ENCODE assay signal across 25 mouse cellular contexts in genomic region chr2:156123731-156124130, GRCm38 (mm10). TPM values are rescaled to one million over a fixed set of nuclear protein-coding genes. Genes with fewer than 3 reads are reported as not detected.
DNase-seq lines count a peak whose midpoint lies in the region; ATAC-seq and TF ChIP-seq lines count a peak whose summit lies in the region.
"Had no signal": no experiment of that assay in that cellular context is flagged by ENCODE, and none has a peak within 500 bp of the region (broad histone marks: within the 10 kb centered on the region; RNA-seq: fewer than 3 reads in every experiment).

No protein-coding gene starts in this region.

- no peak for TF ChIP-seq EP300 in stomach, postnatal 0 days (optimal IDR thresholded peaks at IDR 0.05)

- H3K27ac ChIP-seq in kidney, adult 2 months (ENCODE audit: insufficient read depth, low read depth, low read length): no peak overlapping the region
- no peak overlapping the region for H3K27ac ChIP-seq in kidney, embryonic 15.5 days
- no peak overlapping the region for H3K27ac ChIP-seq in stomach, postnatal 0 days (replicated peaks)
- H3K27ac ChIP-seq: embryonic facial prominence, embryonic 12.5 days; embryonic facial prominence, embryonic 15.5 days; forebrain, embryonic 12.5 days; forebrain, embryonic 15.5 days; heart, embryonic 15.5 days; hindbrain, embryonic 10.5 days; hindbrain, embryonic 13.5 days had no signal

- 0 out of 2 replicates have a peak, but pooled peaks cover 4% of the 10 kb centered on the region for H3K9me3 ChIP-seq in kidney, embryonic 15.5 days (replicated peaks)
- no peaks in the 10 kb centered on the region for H3K9me3 ChIP-seq in stomach, postnatal 0 days (ENCODE audit: control insufficient read depth, low read length)
- H3K9me3 ChIP-seq: embryonic facial prominence, embryonic 12.5 days; embryonic facial prominence, embryonic 15.5 days; forebrain, embryonic 12.5 days; forebrain, embryonic 15.5 days; heart, embryonic 15.5 days; hindbrain, embryonic 10.5 days; hindbrain, embryonic 13.5 days had no signal

- DNase-seq in kidney, adult 2 months: peak; percentile 66
- no peak for DNase-seq in kidney, postnatal 10 days
- DNase-seq in kidney, postnatal 14 days: peak; percentile 15
- DNase-seq in yolk sac, embryonic 10.5 days (ENCODE audit: low spot score): peak; percentile 16
- no peak for DNase-seq in stomach, postnatal 0 days (ENCODE audit: low spot score)
- DNase-seq: adrenal gland, adult 2 months; adrenal gland, postnatal 14 days; cerebellum, adult 11 months; cerebellum, adult 2 months; cerebellum, adult 9-11 months; cerebellum, postnatal 25 days; gastrocnemius, postnatal 25 days; heart, adult 18-20 months; heart, postnatal 10 days; heart, postnatal 36 days had no signal

- no peaks in the 10 kb centered on the region for H3K27me3 ChIP-seq in kidney, adult 2 months (replicated peaks; ENCODE audit: control insufficient read depth, insufficient read depth, low read length)
- H3K27me3 ChIP-seq in kidney, embryonic 15.5 days: no peaks in the 10 kb centered on the region
- no peaks in the 10 kb centered on the region for H3K27me3 ChIP-seq in stomach, postnatal 0 days (ENCODE audit: control insufficient read depth, insufficient read depth, low read length)
- H3K27me3 ChIP-seq: embryonic facial prominence, embryonic 12.5 days; embryonic facial prominence, embryonic 15.5 days; forebrain, embryonic 12.5 days; forebrain, embryonic 15.5 days; heart, embryonic 12.5 days; heart, embryonic 15.5 days; hindbrain, embryonic 13.5 days had no signal

- WGBS in kidney, adult 2 months: 72% methylated on average over 5 of the region's 5 CpGs
- WGBS in kidney, embryonic 15.5 days: 93% methylated on average over 5 of the region's 5 CpGs
- WGBS in stomach, postnatal 0 days: 93% methylated on average over 5 of the region's 5 CpGs

- H3K36me3 ChIP-seq in kidney, adult 2 months (ENCODE audit: control insufficient read depth, insufficient read depth, low read length): no peaks in the 10 kb centered on the region; the same call in 1 of the 2 replicates
- peaks cover 40% of the 10 kb centered on the region for H3K36me3 ChIP-seq in kidney, embryonic 15.5 days
- no peaks in the 10 kb centered on the region for H3K36me3 ChIP-seq in stomach, postnatal 0 days (ENCODE audit: control insufficient read depth, insufficient read depth, low read length)

- no peak; the same call in 1 of the 2 replicates for TF ChIP-seq CTCF in kidney, adult 2 months (conservative IDR thresholded peaks at IDR 0.05; ENCODE audit: insufficient read depth, insufficient read length, low read depth, low read length)
- TF ChIP-seq CTCF in stomach, postnatal 0 days (IDR thresholded peaks at IDR 0.05; ENCODE audit: low read depth): no peak

- no peak overlapping the region for H3K4me3 ChIP-seq in kidney, adult 2 months (ENCODE audit: insufficient read depth, low read depth, low read length)
- no peak overlapping the region for H3K4me3 ChIP-seq in kidney, embryonic 15.5 days (replicated peaks)
- H3K4me3 ChIP-seq in stomach, postnatal 0 days (ENCODE audit: low read depth, low read length): no peak overlapping the region
- H3K4me3 ChIP-seq: embryonic facial prominence, embryonic 12.5 days; embryonic facial prominence, embryonic 15.5 days; forebrain, embryonic 12.5 days; forebrain, embryonic 15.5 days; heart, embryonic 12.5 days; heart, embryonic 15.5 days; hindbrain, embryonic 10.5 days; hindbrain, embryonic 13.5 days had no signal

- no peak for ATAC-seq in kidney, embryonic 15.5 days (replicated peaks; ENCODE audit: low FRiP score)
- ATAC-seq in stomach, postnatal 0 days (ENCODE audit: low FRiP score, low TSS enrichment): no peak
- ATAC-seq: CD4-positive, CD25-positive, alpha-beta regulatory T cell, adult 4 months; forebrain, embryonic 15.5 days had no signal

- no peak overlapping the region for H3K4me2 ChIP-seq in kidney, embryonic 15.5 days
- no peak overlapping the region for H3K4me2 ChIP-seq in stomach, postnatal 0 days (replicated peaks; ENCODE audit: low read depth)
- H3K4me2 ChIP-seq: embryonic facial prominence, embryonic 12.5 days; embryonic facial prominence, embryonic 15.5 days; forebrain, embryonic 12.5 days; forebrain, embryonic 15.5 days; heart, embryonic 12.5 days; heart, embryonic 15.5 days; hindbrain, embryonic 13.5 days had no signal

- H3K9ac ChIP-seq in kidney, embryonic 15.5 days: no peak overlapping the region
- no peak overlapping the region for H3K9ac ChIP-seq in stomach, postnatal 0 days (ENCODE audit: low read length)
- H3K9ac ChIP-seq: embryonic facial prominence, embryonic 12.5 days; embryonic facial prominence, embryonic 15.5 days; forebrain, embryonic 12.5 days; forebrain, embryonic 15.5 days; heart, embryonic 12.5 days; heart, embryonic 15.5 days; hindbrain, embryonic 13.5 days had no signal

- no peak for TF ChIP-seq POLR2A in kidney, adult 2 months (IDR thresholded peaks at IDR 0.05; ENCODE audit: low read depth, low read length)

- H3K4me1 ChIP-seq in kidney, adult 2 months (ENCODE audit: control insufficient read depth, insufficient read depth, low read length): no peaks in the 10 kb centered on the region
- no peaks in the 10 kb centered on the region for H3K4me1 ChIP-seq in kidney, embryonic 15.5 days
- no peaks in the 10 kb centered on the region for H3K4me1 ChIP-seq in stomach, postnatal 0 days (replicated peaks; ENCODE audit: control insufficient read depth, insufficient read depth)
- H3K4me1 ChIP-seq: embryonic facial prominence, embryonic 12.5 days; embryonic facial prominence, embryonic 15.5 days; forebrain, embryonic 12.5 days; forebrain, embryonic 15.5 days; heart, embryonic 12.5 days; heart, embryonic 15.5 days; hindbrain, embryonic 10.5 days; hindbrain, embryonic 13.5 days had no signal

RNA-seq across cellular contexts. Expression of gene Gm28036, which starts 3.2 kb away (rescaled TPM):
- 1.9 and 2.6 TPM in 2 replicates for polyA plus RNA-seq in kidney, adult 2 months (2012; rRNA removed)
- 18.1 and 19.4 TPM in 2 replicates for polyA plus RNA-seq in kidney, embryonic 15.5 days (2015; fragmentation: Nextera tagmentation; extraction: Ambion mirVana)
- polyA plus RNA-seq in stomach, postnatal 0 days (2015; fragmentation: Nextera tagmentation; extraction: Ambion mirVana): 4.3 and 5.1 TPM in 2 replicates

RNA-seq across cellular contexts. Expression of gene Rbm12, which starts 12.0 kb away (rescaled TPM):
- polyA plus RNA-seq in kidney, adult 2 months (2012; rRNA removed): 13.2 and 14.8 TPM in 2 replicates
- polyA plus RNA-seq in kidney, embryonic 15.5 days (2015; fragmentation: Nextera tagmentation; extraction: Ambion mirVana): 30.5 and 32.8 TPM in 2 replicates
- 8.0 and 8.8 TPM in 2 replicates for polyA plus RNA-seq in stomach, postnatal 0 days (2015; fragmentation: Nextera tagmentation; extraction: Ambion mirVana)

RNA-seq across cellular contexts. Expression of gene Cpne1, which starts 12.0 kb away (rescaled TPM):
- 57.2 and 72.4 TPM in 2 replicates for polyA plus RNA-seq in kidney, adult 2 months (2012; rRNA removed)
- 69.6 and 71.2 TPM in 2 replicates for polyA plus RNA-seq in kidney, embryonic 15.5 days (2015; fragmentation: Nextera tagmentation; extraction: Ambion mirVana)
- 24.7 and 27.2 TPM in 2 replicates for polyA plus RNA-seq in stomach, postnatal 0 days (2015; fragmentation: Nextera tagmentation; extraction: Ambion mirVana)

RNA-seq across cellular contexts. Expression of gene Romo1, which starts 20.1 kb away (rescaled TPM):
- 396 and 507 TPM in 2 replicates for polyA plus RNA-seq in kidney, adult 2 months (2012; rRNA removed)
- polyA plus RNA-seq in kidney, embryonic 15.5 days (2015; fragmentation: Nextera tagmentation; extraction: Ambion mirVana): 406 and 428 TPM in 2 replicates
- polyA plus RNA-seq in stomach, postnatal 0 days (2015; fragmentation: Nextera tagmentation; extraction: Ambion mirVana): 378 and 415 TPM in 2 replicates

RNA-seq across cellular contexts. Expression of gene Nfs1, which starts 20.3 kb away (rescaled TPM):
- polyA plus RNA-seq in kidney, adult 2 months (2012; rRNA removed): 112 and 138 TPM in 2 replicates
- polyA plus RNA-seq in kidney, embryonic 15.5 days (2015; fragmentation: Nextera tagmentation; extraction: Ambion mirVana): 47.7 and 50.2 TPM in 2 replicates
- 40.3 and 43.5 TPM in 2 replicates for polyA plus RNA-seq in stomach, postnatal 0 days (2015; fragmentation: Nextera tagmentation; extraction: Ambion mirVana)

Comparison
In these comparisons a context has a peak if more than half of its experiments do, and no peak if none do; other contexts are left out.
1. DNase-seq: peak in kidney, adult 2 months (single experiment), kidney, postnatal 14 days (single experiment) and yolk sac, embryonic 10.5 days (single experiment); none in kidney, postnatal 10 days (single experiment) and stomach, postnatal 0 days (single experiment).